Mouse (Mus musculus): ENCODE results near the gene Abcg5. TPM values are rescaled to one million over a fixed set of nuclear protein-coding genes. Genes with fewer than 3 reads are reported as not detected.

The Abcg5 gene
- polyA plus RNA-seq, 1 experiment from 2014 or later = 6.6 TPM

GRCm38 (mm10) chr17:84617953-84618352 is 64.9 kb downstream of the Abcg5 start:
- Histone ChIP-seq H3K4me1 (ENCODE audit: control insufficient read depth, insufficient read depth, low read length) (no peaks in the 10 kb centered on the region), H3K27ac (ENCODE audit: low read depth, low read length) (no peak overlapping the region), H3K9me3 (ENCODE audit: control insufficient read depth, low read length) (no peaks in the 10 kb centered on the region), H3K27me3 (ENCODE audit: control insufficient read depth, insufficient read depth, low read length) (no peaks in the 10 kb centered on the region), H3K4me2 (replicated peaks; ENCODE audit: low read depth, low read length) (no peak overlapping the region), H3K9ac (ENCODE audit: low read depth, low read length) (no peak overlapping the region), H3K36me3 (ENCODE audit: control insufficient read depth, insufficient read depth, low read length) (peaks cover 33% of the 10 kb centered on the region), H3K4me3 (ENCODE audit: low read length) (no peak overlapping the region)
- whole genome bisulfite sequencing = 92% methylated on average over 6 of the region's 6 CpGs
- ATAC-seq (ENCODE audit: low FRiP score, low TSS enrichment) = no peak

- Histone ChIP-seq H3K9me3 (ENCODE audit: control insufficient read depth, low read length) (no peaks in the 10 kb centered on the region), H3K27ac (ENCODE audit: low read depth, low read length) (no peak overlapping the region), H3K4me3 (ENCODE audit: low read length) (no peak overlapping the region), H3K4me2 (replicated peaks; ENCODE audit: low read depth, low read length) (no peak overlapping the region), H3K36me3 (ENCODE audit: control insufficient read depth, insufficient read depth, low read length) (peaks cover 38% of the 10 kb centered on the region), H3K9ac (ENCODE audit: low read depth, low read length) (no peak overlapping the region), H3K4me1 (ENCODE audit: control insufficient read depth, insufficient read depth, low read length) (no peaks in the 10 kb centered on the region), H3K27me3 (ENCODE audit: control insufficient read depth, insufficient read depth, low read length) (no peaks in the 10 kb centered on the region)
- WGBS = 81% methylated on average over 6 of the region's 6 CpGs
- ATAC-seq (ENCODE audit: low FRiP score, low TSS enrichment) = no peak
Measured at GRCm38 (mm10) chr17:84616526-84617074, 66.2 kb downstream of the Abcg5 start.

GRCm38 (mm10) chr17:84615811-84616210 is 67.0 kb downstream of the Abcg5 start:
- Histone ChIP-seq H3K4me1 (ENCODE audit: control insufficient read depth, insufficient read depth, low read length) (no peaks in the 10 kb centered on the region), H3K4me3 (ENCODE audit: low read length) (no peak overlapping the region), H3K4me2 (replicated peaks; ENCODE audit: low read depth, low read length) (no peak overlapping the region), H3K9me3 (ENCODE audit: control insufficient read depth, low read length) (no peaks in the 10 kb centered on the region), H3K36me3 (ENCODE audit: control insufficient read depth, insufficient read depth, low read length) (peaks cover 38% of the 10 kb centered on the region), H3K27ac (ENCODE audit: low read depth, low read length) (no peak overlapping the region), H3K27me3 (ENCODE audit: control insufficient read depth, insufficient read depth, low read length) (no peaks in the 10 kb centered on the region), H3K9ac (ENCODE audit: low read depth, low read length) (no peak overlapping the region)
- 87% methylated on average over 11 of the region's 11 CpGs for WGBS
- no peak for ATAC-seq (ENCODE audit: low FRiP score, low TSS enrichment)

- no peak overlapping the region for H3K27ac ChIP-seq (ENCODE audit: low read depth, low read length)
- WGBS = 21% methylated on average over 7 of the region's 7 CpGs
- H3K4me2 ChIP-seq (replicated peaks; ENCODE audit: low read depth, low read length) = no peak overlapping the region
- H3K36me3 ChIP-seq (ENCODE audit: control insufficient read depth, insufficient read depth, low read length) = peaks cover 30% of the 10 kb centered on the region
- ATAC-seq (ENCODE audit: low FRiP score, low TSS enrichment) = no peak
- H3K4me1 ChIP-seq (ENCODE audit: control insufficient read depth, insufficient read depth, low read length) = no peaks in the 10 kb centered on the region
- no peak overlapping the region for H3K4me3 ChIP-seq (ENCODE audit: low read length)
- H3K9ac ChIP-seq (ENCODE audit: low read depth, low read length) = no peak overlapping the region
- no peaks in the 10 kb centered on the region for H3K9me3 ChIP-seq (ENCODE audit: control insufficient read depth, low read length)
- no peaks in the 10 kb centered on the region for H3K27me3 ChIP-seq (ENCODE audit: control insufficient read depth, insufficient read depth, low read length)
Measured at GRCm38 (mm10) chr17:84611971-84612370, 70.8 kb downstream of the Abcg5 start.

- Histone ChIP-seq H3K9ac (ENCODE audit: low read depth, low read length) (no peak overlapping the region), H3K27ac (ENCODE audit: low read depth, low read length) (no peak overlapping the region), H3K4me2 (replicated peaks; ENCODE audit: low read depth, low read length) (no peak overlapping the region), H3K27me3 (ENCODE audit: control insufficient read depth, insufficient read depth, low read length) (no peaks in the 10 kb centered on the region), H3K9me3 (ENCODE audit: control insufficient read depth, low read length) (no peaks in the 10 kb centered on the region), H3K4me1 (ENCODE audit: control insufficient read depth, insufficient read depth, low read length) (no peaks in the 10 kb centered on the region), H3K36me3 (ENCODE audit: control insufficient read depth, insufficient read depth, low read length) (peaks cover 32% of the 10 kb centered on the region), H3K4me3 (ENCODE audit: low read length) (no peak overlapping the region)
- ATAC-seq (ENCODE audit: low FRiP score, low TSS enrichment) = no peak
- 45% methylated on average over 9 of the region's 9 CpGs for WGBS
Measured at GRCm38 (mm10) chr17:84611500-84611899, 71.3 kb downstream of the Abcg5 start.

GRCm38 (mm10) chr17:84608606-84609005 is 74.2 kb downstream of the Abcg5 start:
- H3K36me3 ChIP-seq (ENCODE audit: control insufficient read depth, insufficient read depth, low read length) = peaks cover 25% of the 10 kb centered on the region
- WGBS = 72% methylated on average over 4 of the region's 4 CpGs

More at GRCm38 (mm10) chr17:84608606-84609005, 74.2 kb downstream of the Abcg5 start:
- Histone ChIP-seq H3K9me3 (ENCODE audit: control insufficient read depth, low read length) (no peaks in the 10 kb centered on the region), H3K4me2 (replicated peaks; ENCODE audit: low read depth, low read length) (no peak overlapping the region), H3K27ac (ENCODE audit: low read depth, low read length) (no peak overlapping the region), H3K27me3 (ENCODE audit: control insufficient read depth, insufficient read depth, low read length) (no peaks in the 10 kb centered on the region), H3K9ac (ENCODE audit: low read depth, low read length) (no peak overlapping the region), H3K4me1 (ENCODE audit: control insufficient read depth, insufficient read depth, low read length) (no peaks in the 10 kb centered on the region), H3K4me3 (ENCODE audit: low read length) (no peak overlapping the region)
- no peak for ATAC-seq (ENCODE audit: low FRiP score, low TSS enrichment)

Other genes with a start within 250 kb of the Abcg5 start
- 8.5 and 15.8 TPM in 2 replicates for gene Thada, start 216.8 kb downstream of the Abcg5 start, polyA plus RNA-seq (2014; fragmentation: Nextera tagmentation; extraction: Ambion mirVana)
- gene Plekhh2, start 171.1 kb downstream of the Abcg5 start, polyA plus RNA-seq (2014; fragmentation: Nextera tagmentation; extraction: Ambion mirVana) = 10.3 and 13.9 TPM in 2 replicates
- gene Dync2li1, start 56.5 kb downstream of the Abcg5 start, polyA plus RNA-seq (2014; fragmentation: Nextera tagmentation; extraction: Ambion mirVana) = 48.7 and 57.3 TPM in 2 replicates
- 0.35 and 0.43 TPM in 2 replicates for gene Abcg8, start 6.7 kb downstream of the Abcg5 start, polyA plus RNA-seq (2014; fragmentation: Nextera tagmentation; extraction: Ambion mirVana)
- 26.9 and 64.7 TPM in 2 replicates for gene Lrpprc, start 107.8 kb upstream of the Abcg5 start, polyA plus RNA-seq (2014; fragmentation: Nextera tagmentation; extraction: Ambion mirVana)

Data from kidney, embryonic 14.5 days (tissue).